Mouse (Mus musculus) G1E (cell line): ENCODE results near the gene Tmem217.

Experiments
- CTCF ChIP-seq: IDR thresholded peaks from 2 replicates; pipeline ENCODE4 v1.5.1; 2012; ENCODE audit warnings: low read depth, low read length, inconsistent platforms, mixed read lengths
- GATA1 ChIP-seq: IDR thresholded peaks from 2 replicates; pipeline ENCODE4 v1.6.1; 2012; ENCODE audit warnings: borderline replicate concordance, low read length, inconsistent platforms, mixed read lengths
- GATA2 ChIP-seq: IDR thresholded peaks from 2 replicates; pipeline ENCODE4 v1.6.1; 2012; ENCODE audit warnings: low read depth, low read length, inconsistent platforms, borderline replicate concordance
- POLR2AphosphoS5 ChIP-seq: IDR thresholded peaks from 2 replicates; pipeline ENCODE4 v1.6.1; 2012; ENCODE audit warnings: low read depth, low read length, inconsistent platforms; ENCODE audit not compliant: insufficient replicate concordance
- TAL1 ChIP-seq: conservative IDR thresholded peaks from 2 replicates; pipeline ENCODE4 v1.6.1; 2012; ENCODE audit warnings: low read depth, low read length, inconsistent platforms, mixed read lengths

DNA sequence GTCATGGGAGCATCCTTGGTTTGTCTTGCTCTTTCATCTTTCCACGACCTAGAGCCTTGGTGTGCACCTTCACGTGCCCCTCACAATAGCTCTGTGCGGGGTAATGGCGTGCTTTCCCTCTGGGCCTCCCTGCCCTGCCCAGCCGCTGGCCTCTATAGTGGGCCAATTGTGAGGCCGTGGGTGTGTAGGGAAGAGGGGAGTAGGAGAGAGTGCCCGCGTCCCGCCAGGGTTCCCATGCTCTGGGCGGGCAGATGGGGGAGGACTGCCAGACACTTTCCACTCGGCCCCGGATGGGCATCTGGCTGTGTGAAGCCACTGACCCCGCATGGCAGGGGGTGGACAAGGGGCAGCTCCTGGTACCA, 44.6 kb upstream of the Tmem217 start:
- TF ChIP-seq POLR2AphosphoS5 = no peak
- no peak for TF ChIP-seq CTCF
- TF ChIP-seq GATA2 = no peak
- no peak for TF ChIP-seq GATA1
- TF ChIP-seq TAL1 = no peak
